Mouse (Mus musculus): Measurements from ENCODE around the gene Stxbp1. TPM values are rescaled to one million over a fixed set of nuclear protein-coding genes. Genes with fewer than 3 reads are reported as not detected.

Gene Stxbp1
- total RNA-seq, 2 experiments from 2014 or later: 22.1 to 36.6 TPM

- DNase-seq (ENCODE audit: low spot score in 2 of 2): no peak
These were observed 88.5 kb downstream of the Stxbp1 start for GRCm38 (mm10) chr2:32758503-32758902.

GRCm38 (mm10) chr2:32757056-32757845 lies 89.8 kb downstream of the Stxbp1 start, which contains the start of gene Tor2a:
Gene Tor2a (plus strand): TSS chr2:32757234.
- peak; percentile 93 to 96 for DNase-seq (ENCODE audit: low spot score in 2 of 2)

- no peak for DNase-seq (ENCODE audit: low spot score in 2 of 2)
These were observed 90.4 kb downstream of the Stxbp1 start for GRCm38 (mm10) chr2:32756674-32757055.

GRCm38 (mm10) chr2:32752181-32752580 lies 94.9 kb downstream of the Stxbp1 start:
- no peak for DNase-seq (ENCODE audit: low spot score in 2 of 2)

GRCm38 (mm10) chr2:32751665-32752033 lies 95.4 kb downstream of the Stxbp1 start:
- DNase-seq (ENCODE audit: low spot score in 2 of 2): no peak

- DNase-seq (ENCODE audit: low spot score in 2 of 2): peak; percentile 57 to 60
These were observed 96.0 kb downstream of the Stxbp1 start for GRCm38 (mm10) chr2:32750887-32751664.

- no peak for DNase-seq (ENCODE audit: low spot score in 2 of 2)
These were observed 96.8 kb downstream of the Stxbp1 start for GRCm38 (mm10) chr2:32750199-32750598.

- no peak for DNase-seq (ENCODE audit: low spot score in 2 of 2)
These were observed 98.0 kb downstream of the Stxbp1 start for GRCm38 (mm10) chr2:32749082-32749481.

GRCm38 (mm10) chr2:32744272-32744982 lies 102.6 kb downstream of the Stxbp1 start:
- DNase-seq (ENCODE audit: low spot score in 2 of 2): no peak

- no peak for DNase-seq (ENCODE audit: low spot score in 2 of 2)
These were observed 104.9 kb downstream of the Stxbp1 start for GRCm38 (mm10) chr2:32742173-32742531.

- peak in 1 of 2 experiments; percentile 61 for DNase-seq (ENCODE audit: low spot score in 2 of 2)
These were observed 105.5 kb downstream of the Stxbp1 start for GRCm38 (mm10) chr2:32741273-32742172.

- DNase-seq (ENCODE audit: low spot score in 2 of 2): no peak
These were observed 106.2 kb downstream of the Stxbp1 start, which contains the start of gene 6330409D20Rik for GRCm38 (mm10) chr2:32740916-32741272. Gene 6330409D20Rik (minus strand): TSS chr2:32741016.

GRCm38 (mm10) chr2:32739311-32739710 lies 107.7 kb downstream of the Stxbp1 start:
- no peak for DNase-seq (ENCODE audit: low spot score in 2 of 2)

Other genes starting within 250 kb of the Stxbp1 start
- gene St6galnac6, start 247.5 kb downstream of the Stxbp1 start, total RNA-seq (2021): 10 to 100 TPM; 52.4 to 67.9 TPM
- gene Ak1, start 225.5 kb downstream of the Stxbp1 start, total RNA-seq (2021): 10 to 100 TPM; 31.2 to 48.5 TPM
- gene Eng, start 200.7 kb downstream of the Stxbp1 start, total RNA-seq (2021): 10 to 100 TPM; 77.1 to 81.3 TPM
- gene Fpgs, start 143.1 kb downstream of the Stxbp1 start, total RNA-seq (2021): 10 to 100 TPM in 1 of 2 experiments, 1 to 10 TPM in 1; 8.2 to 10.3 TPM
- 10 to 100 TPM; 73.2 to 87.4 TPM for gene Cdk9, start 134.2 kb downstream of the Stxbp1 start, total RNA-seq (2021)
- gene Sh2d3c, start 126.2 kb downstream of the Stxbp1 start, total RNA-seq (2021): 10 to 100 TPM; 11.6 to 14.9 TPM
- gene 6330409D20Rik, start 106.2 kb downstream of the Stxbp1 start, total RNA-seq (2021): not detected
- 10 to 100 TPM; 18.2 to 22.3 TPM for gene Tor2a, start 90.0 kb downstream of the Stxbp1 start, total RNA-seq (2021)
- under 1 TPM; 0.13 to 0.26 TPM for gene Ttc16, start 71.6 kb downstream of the Stxbp1 start, total RNA-seq (2021)
- 1 to 10 TPM; 5.4 to 9.9 TPM for gene Ptrh1, start 71.5 kb downstream of the Stxbp1 start, total RNA-seq (2021)
- under 1 TPM in 1 of 2 experiments, not detected in 1; 0.16 TPM for gene Cfap157, start 62.8 kb downstream of the Stxbp1 start, total RNA-seq (2021)
- gene Fam129b, start 28.9 kb upstream of the Stxbp1 start, total RNA-seq (2021): 10 to 100 TPM; 19.1 to 32.7 TPM
- gene Rpl12, start 114.3 kb upstream of the Stxbp1 start, total RNA-seq (2021): 100 to 1,000 TPM; 162 to 167 TPM
- 10 to 100 TPM; 16.6 to 23.4 TPM for gene Lrsam1, start 114.4 kb upstream of the Stxbp1 start, total RNA-seq (2021)
- gene Slc2a8, start 134.8 kb upstream of the Stxbp1 start, total RNA-seq (2021): 10 to 100 TPM; 15.7 to 17.2 TPM